Mouse (Mus musculus): Measurements from ENCODE around the gene Rangap1. TPM values are rescaled to one million over a fixed set of nuclear protein-coding genes. Genes with fewer than 3 reads are reported as not detected.
"Not testable (repeated sequence)": the region's sequence is repeated elsewhere in the genome, so short reads cannot be mapped to it uniquely, and the experiment has no call there.

The Rangap1 gene
- polyA plus RNA-seq, 1 experiment = 44.2 TPM

DNA sequence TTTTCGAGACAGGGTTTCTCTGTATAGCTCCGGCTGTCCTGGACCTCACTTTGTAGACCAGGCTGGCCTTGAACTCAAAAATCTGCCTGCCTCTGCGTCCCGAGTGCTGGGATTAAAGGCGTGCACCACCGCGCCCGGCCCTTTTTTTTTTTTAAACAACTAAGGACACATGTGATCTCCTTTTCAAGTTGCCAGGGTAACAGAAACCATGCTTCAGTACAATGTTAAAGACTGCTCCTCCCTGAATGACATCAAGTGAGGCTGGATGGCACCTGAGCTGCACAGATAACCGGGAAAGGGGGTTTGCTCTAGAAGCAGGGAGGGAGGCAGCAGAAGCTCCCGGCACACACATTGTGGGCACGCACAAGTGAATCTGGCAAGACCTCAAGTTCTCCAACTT is 36.3 kb downstream of the Rangap1 start:
- Histone ChIP-seq H3K27me3 (ENCODE audit: control insufficient read depth) (no peaks in the 10 kb centered on the region), H3K9me3 (ENCODE audit: control insufficient read depth, low read length) (no peaks in the 10 kb centered on the region), H3K36me3 (ENCODE audit: control insufficient read depth) (peaks cover 100% of the 10 kb centered on the region), H3K4me1 (ENCODE audit: control insufficient read depth) (peaks cover 2% of the 10 kb centered on the region), H3K4me3 (replicated peaks) (no peak overlapping the region)
- TF ChIP-seq GATA1 (IDR thresholded peaks at IDR 0.05; ENCODE audit: low read length) = no peak
- TF ChIP-seq TAL1 (IDR thresholded peaks at IDR 0.05; ENCODE audit: low read length) = no peak

DNA sequence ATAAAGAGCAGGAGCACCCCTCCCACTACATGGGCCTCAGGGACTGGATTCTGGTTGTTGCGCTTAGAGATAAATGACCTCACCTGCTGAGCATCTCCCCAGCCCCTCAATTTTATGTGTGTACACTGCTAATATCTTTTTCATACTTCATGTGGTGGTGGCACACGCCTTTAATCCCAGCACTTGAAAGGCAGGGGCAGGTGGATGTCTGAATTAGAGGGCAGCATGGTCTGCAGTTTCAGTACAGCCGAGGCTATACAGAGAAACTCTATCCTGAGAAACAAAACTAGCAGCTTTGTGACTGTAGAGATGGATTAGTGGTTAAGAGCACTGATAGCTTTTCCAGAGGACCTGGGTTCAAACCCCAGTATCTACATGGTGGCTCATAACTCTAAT is 42.2 kb downstream of the Rangap1 start:
- no peak for TF ChIP-seq TAL1 (IDR thresholded peaks at IDR 0.05; ENCODE audit: low read length)
- no peak for TF ChIP-seq GATA1 (IDR thresholded peaks at IDR 0.05; ENCODE audit: low read length)
- Histone ChIP-seq H3K36me3 (ENCODE audit: control insufficient read depth) (peaks cover 61% of the 10 kb centered on the region), H3K4me3 (replicated peaks) (no peak overlapping the region), H3K27me3 (ENCODE audit: control insufficient read depth) (no peaks in the 10 kb centered on the region), H3K4me1 (ENCODE audit: control insufficient read depth) (peaks cover 2% of the 10 kb centered on the region), H3K9me3 (ENCODE audit: control insufficient read depth, low read length) (no peaks in the 10 kb centered on the region)

DNA sequence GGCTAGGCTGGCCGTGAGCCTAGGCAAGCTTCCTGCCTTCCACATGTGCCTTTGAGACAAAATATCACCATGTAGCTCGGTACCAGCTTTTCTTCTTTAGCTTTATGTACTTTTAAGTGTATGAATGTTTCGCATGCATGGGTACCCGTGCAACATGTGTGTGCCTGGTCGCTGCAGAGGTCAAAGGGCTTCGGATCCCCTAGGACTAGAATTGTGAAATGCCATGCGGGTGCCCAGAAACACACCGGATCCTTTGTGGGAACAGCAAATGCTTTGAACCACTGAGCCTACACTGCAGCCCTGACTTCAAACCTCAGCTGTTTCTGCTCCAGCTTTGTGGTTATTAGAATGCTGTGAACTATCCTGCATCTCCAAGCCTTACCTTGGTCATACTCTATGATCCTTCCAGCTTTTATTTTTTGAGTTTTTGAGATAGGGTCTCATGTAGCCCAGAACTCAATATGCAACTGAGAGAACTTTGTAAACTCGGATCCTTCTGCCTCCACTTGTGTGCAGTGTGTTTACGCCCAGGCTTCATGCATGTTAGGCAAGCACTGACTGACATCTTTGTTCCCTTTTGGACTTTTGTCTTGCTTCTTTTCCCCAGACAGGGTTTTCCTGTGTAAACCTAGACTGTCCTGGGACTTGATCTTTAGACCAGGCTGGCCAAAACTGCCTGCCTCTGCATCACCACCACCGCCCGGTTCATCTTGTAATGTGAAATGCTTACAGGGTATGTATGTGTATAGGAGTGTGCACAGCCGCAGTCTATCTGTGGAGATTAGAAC is 42.8 kb downstream of the Rangap1 start:
- peaks cover 2% of the 10 kb centered on the region for H3K4me1 ChIP-seq (ENCODE audit: control insufficient read depth)
- no peak overlapping the region for H3K4me3 ChIP-seq (replicated peaks)
- H3K27me3 ChIP-seq (ENCODE audit: control insufficient read depth) = no peaks in the 10 kb centered on the region
- no peaks in the 10 kb centered on the region for H3K9me3 ChIP-seq (ENCODE audit: control insufficient read depth, low read length)
- TF ChIP-seq GATA1 (IDR thresholded peaks at IDR 0.05; ENCODE audit: low read length) = no peak
- TF ChIP-seq TAL1 (IDR thresholded peaks at IDR 0.05; ENCODE audit: low read length) = no peak
- peaks cover 55% of the 10 kb centered on the region for H3K36me3 ChIP-seq (ENCODE audit: control insufficient read depth)

DNA sequence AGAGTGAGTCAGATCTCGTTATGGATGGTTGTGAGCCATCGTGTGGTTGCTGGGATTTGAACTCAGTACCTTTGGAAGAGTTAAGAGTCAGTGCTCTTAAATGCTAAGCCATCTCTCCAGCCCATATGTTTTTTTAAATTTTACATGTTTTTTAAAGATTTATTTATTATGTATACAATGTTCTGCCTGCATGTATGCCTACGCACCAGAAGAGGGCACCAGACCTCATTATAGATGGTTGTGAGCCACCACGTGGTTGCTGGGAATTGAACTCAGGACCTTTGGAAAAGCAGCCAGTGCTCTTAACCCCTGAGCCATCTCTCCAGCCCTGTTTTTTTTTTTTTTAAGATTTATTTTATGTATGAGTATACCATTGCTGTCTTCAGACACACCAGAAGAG is 44.0 kb downstream of the Rangap1 start:
- H3K9me3 ChIP-seq (ENCODE audit: control insufficient read depth, low read length); H3K27me3 ChIP-seq (ENCODE audit: control insufficient read depth); H3K4me3 ChIP-seq (replicated peaks); H3K4me1 ChIP-seq (ENCODE audit: control insufficient read depth): not testable (repeated sequence)
- H3K36me3 ChIP-seq (ENCODE audit: control insufficient read depth) = peaks cover 44% of the 10 kb centered on the region

DNA sequence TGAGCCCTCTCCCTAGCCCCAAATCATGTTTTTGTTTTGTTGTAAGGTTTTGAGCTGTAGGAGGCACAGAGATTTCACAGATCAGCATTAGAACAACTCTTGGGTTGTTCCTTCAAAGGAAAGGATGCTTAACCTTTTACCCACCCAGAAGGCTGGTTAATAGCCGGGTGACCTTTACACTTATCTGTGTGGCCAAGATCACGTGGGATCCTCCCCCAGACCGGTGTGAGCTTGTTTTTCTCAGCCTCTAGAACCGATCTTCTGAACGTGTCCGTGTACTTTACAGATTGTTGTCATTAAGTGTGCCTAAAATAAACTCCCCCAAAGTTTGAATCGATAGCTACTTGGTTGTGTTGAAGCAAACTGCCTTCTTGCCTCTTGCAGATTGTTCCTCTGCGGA is 44.7 kb downstream of the Rangap1 start:
- Histone ChIP-seq H3K27me3 (ENCODE audit: control insufficient read depth) (peaks cover 15% of the 10 kb centered on the region), H3K9me3 (ENCODE audit: control insufficient read depth, low read length) (no peaks in the 10 kb centered on the region), H3K36me3 (ENCODE audit: control insufficient read depth) (peaks cover 36% of the 10 kb centered on the region), H3K4me1 (ENCODE audit: control insufficient read depth) (peaks cover 2% of the 10 kb centered on the region), H3K4me3 (replicated peaks) (no peak overlapping the region)
- TF ChIP-seq TAL1 (IDR thresholded peaks at IDR 0.05; ENCODE audit: low read length) (no peak), GATA1 (IDR thresholded peaks at IDR 0.05; ENCODE audit: low read length) (no peak)

DNA sequence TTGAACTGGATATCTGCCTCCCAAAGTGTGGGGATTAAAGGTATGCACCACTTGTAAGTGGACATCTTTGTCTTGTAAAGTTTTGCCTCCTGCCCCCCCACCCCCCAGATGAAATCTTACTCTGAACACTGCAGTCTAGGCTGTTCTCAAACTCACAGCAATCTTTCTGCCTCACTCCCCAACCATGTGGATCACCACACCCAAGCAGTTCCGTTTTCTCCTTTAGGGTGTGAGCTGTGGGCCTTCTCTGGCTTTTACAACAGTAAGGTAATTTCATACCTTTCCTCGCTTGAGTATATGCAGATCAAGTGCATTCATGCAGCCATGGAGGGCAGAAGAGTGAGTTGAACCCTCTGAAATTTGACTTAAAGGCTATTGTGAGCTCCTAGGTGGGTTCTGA is 45.2 kb downstream of the Rangap1 start:
- Histone ChIP-seq H3K4me1 (ENCODE audit: control insufficient read depth) (no peaks in the 10 kb centered on the region; the same call in 1 of the 2 replicates), H3K9me3 (ENCODE audit: control insufficient read depth, low read length) (no peaks in the 10 kb centered on the region), H3K36me3 (ENCODE audit: control insufficient read depth) (peaks cover 32% of the 10 kb centered on the region), H3K4me3 (replicated peaks) (no peak overlapping the region), H3K27me3 (ENCODE audit: control insufficient read depth) (peaks cover 20% of the 10 kb centered on the region)
- TF ChIP-seq TAL1 (IDR thresholded peaks at IDR 0.05; ENCODE audit: low read length) (no peak), GATA1 (IDR thresholded peaks at IDR 0.05; ENCODE audit: low read length) (no peak)

DNA sequence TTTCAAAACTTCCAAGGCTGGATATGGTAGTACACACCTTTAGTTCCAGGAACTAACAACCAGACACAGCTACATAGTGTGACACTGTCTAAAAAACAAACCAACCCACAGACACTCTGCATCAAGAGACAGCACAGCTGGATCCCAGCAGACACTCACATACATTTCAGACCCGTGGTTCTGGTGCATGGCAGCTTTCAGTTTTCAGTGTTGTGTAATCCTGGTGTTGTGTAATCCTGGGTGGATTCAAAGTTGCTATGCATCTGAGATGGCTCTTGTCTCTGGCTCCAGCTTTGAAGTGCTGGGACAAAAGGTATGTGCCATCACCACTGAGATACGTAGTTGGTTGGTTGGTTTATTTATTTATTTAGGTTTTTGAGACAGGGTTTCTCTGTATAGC is 46.8 kb downstream of the Rangap1 start:
- Histone ChIP-seq H3K9me3 (ENCODE audit: control insufficient read depth, low read length) (peaks cover 2% of the 10 kb centered on the region; the same call in 1 of the 2 replicates), H3K4me3 (replicated peaks) (no peak overlapping the region), H3K36me3 (ENCODE audit: control insufficient read depth) (peaks cover 16% of the 10 kb centered on the region), H3K27me3 (ENCODE audit: control insufficient read depth) (peaks cover 36% of the 10 kb centered on the region), H3K4me1 (ENCODE audit: control insufficient read depth) (peaks cover 12% of the 10 kb centered on the region)
- TF ChIP-seq GATA1 (IDR thresholded peaks at IDR 0.05; ENCODE audit: low read length) (no peak), TAL1 (IDR thresholded peaks at IDR 0.05; ENCODE audit: low read length) (no peak)

DNA sequence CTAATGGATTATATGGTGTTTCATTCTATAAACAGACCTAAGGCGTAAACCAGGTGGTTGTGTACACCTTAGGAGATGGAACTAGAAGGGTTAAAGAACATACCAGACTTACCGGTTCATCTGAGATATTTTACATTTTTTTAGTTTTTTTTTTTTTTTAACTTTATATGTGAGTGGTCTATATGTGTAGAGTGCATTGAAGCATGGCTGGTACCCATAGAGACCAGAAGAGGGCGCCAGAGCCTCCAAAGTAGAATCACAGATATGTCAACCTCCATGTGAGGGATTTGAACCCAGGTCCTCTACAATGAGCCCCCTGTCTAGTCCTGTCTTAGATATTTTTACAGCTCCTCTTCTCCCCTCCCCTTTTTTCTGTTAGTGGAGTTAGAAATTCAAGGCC is 47.5 kb downstream of the Rangap1 start:
- Histone ChIP-seq H3K4me1 (ENCODE audit: control insufficient read depth) (peaks cover 13% of the 10 kb centered on the region), H3K27me3 (ENCODE audit: control insufficient read depth) (peaks cover 43% of the 10 kb centered on the region), H3K9me3 (ENCODE audit: control insufficient read depth, low read length) (peaks cover 4% of the 10 kb centered on the region; the same call in 1 of the 2 replicates), H3K4me3 (replicated peaks) (no peak overlapping the region), H3K36me3 (ENCODE audit: control insufficient read depth) (peaks cover 9% of the 10 kb centered on the region)
- TF ChIP-seq TAL1 (IDR thresholded peaks at IDR 0.05; ENCODE audit: low read length) (no peak), GATA1 (IDR thresholded peaks at IDR 0.05; ENCODE audit: low read length) (no peak)

DNA sequence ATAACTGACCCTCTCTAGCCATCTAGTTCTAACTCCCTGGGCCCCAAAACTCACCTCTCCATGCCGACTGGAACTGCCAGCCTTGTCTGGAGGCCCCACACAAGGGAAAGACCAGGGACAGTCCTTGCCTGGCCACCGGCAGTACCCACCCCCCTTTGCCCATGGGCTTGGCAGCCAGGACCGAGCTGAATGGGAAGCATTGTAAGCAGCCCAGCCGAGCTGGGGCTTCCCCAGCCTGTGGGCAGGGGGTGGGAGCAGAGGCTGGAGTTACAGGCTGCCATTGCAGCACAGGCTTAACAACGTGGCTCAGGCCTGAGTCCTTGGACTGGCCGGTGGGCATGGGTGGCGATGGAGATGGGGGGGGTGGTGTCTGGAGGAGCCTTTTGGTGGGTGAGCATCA is 48.2 kb downstream of the Rangap1 start, which contains the start of gene Chadl:
Gene Chadl (minus strand): TSS at position 113 of the 400 bp plus-strand sequence.
- Histone ChIP-seq H3K27me3 (ENCODE audit: control insufficient read depth) (peaks cover 50% of the 10 kb centered on the region), H3K36me3 (ENCODE audit: control insufficient read depth) (peaks cover 2% of the 10 kb centered on the region), H3K9me3 (ENCODE audit: control insufficient read depth, low read length) (peaks cover 4% of the 10 kb centered on the region; the same call in 1 of the 2 replicates), H3K4me1 (ENCODE audit: control insufficient read depth) (peaks cover 13% of the 10 kb centered on the region), H3K4me3 (replicated peaks) (no peak within 1 kb of the TSS)
- TF ChIP-seq TAL1 (IDR thresholded peaks at IDR 0.05; ENCODE audit: low read length) (no peak), GATA1 (IDR thresholded peaks at IDR 0.05; ENCODE audit: low read length) (no peak)
